Mouse (Mus musculus): Measurements from ENCODE around the gene Lamb1. TPM values are rescaled to one million over a fixed set of nuclear protein-coding genes. Genes with fewer than 3 reads are reported as not detected.

Gene Lamb1
- polyA plus RNA-seq, 1 experiment, result 23.8 TPM

GRCm38 (mm10) chr12:31350944-31351928, 86.2 kb downstream of the Lamb1 start, which contains the start of gene Dld:
TSS of gene Dld (minus strand) at chr12:31351453.
- WGBS, result 4% methylated on average over 66 of the region's 66 CpGs
- no peak for TF ChIP-seq CTCF (IDR thresholded peaks at IDR 0.05; ENCODE audit: extremely low read depth, insufficient read length, insufficient replicate concordance, low read depth, low read length)
- peak; percentile 86 for TF ChIP-seq POLR2A (IDR thresholded peaks at IDR 0.05; ENCODE audit: low read depth, low read length)

GRCm38 (mm10) chr12:31366428-31366827, 101.4 kb downstream of the Lamb1 start:
- WGBS, result 77% methylated on average over 3 of the region's 3 CpGs
- H3K4me1 ChIP-seq (ENCODE audit: control insufficient read depth, insufficient read depth, insufficient read length, low read length), result no peaks in the 10 kb centered on the region
- no peak overlapping the region for H3K4me3 ChIP-seq (ENCODE audit: low read depth, low read length)
- H3K36me3 ChIP-seq (ENCODE audit: control insufficient read depth, insufficient read depth, low read length), result no peaks in the 10 kb centered on the region
- no peak overlapping the region for H3K27ac ChIP-seq (ENCODE audit: insufficient read depth, low read depth, low read length)
- no peaks in the 10 kb centered on the region for H3K27me3 ChIP-seq (ENCODE audit: control insufficient read depth, insufficient read depth, low read length)
- TF ChIP-seq POLR2A (IDR thresholded peaks at IDR 0.05; ENCODE audit: low read depth, low read length) (no peak), CTCF (IDR thresholded peaks at IDR 0.05; ENCODE audit: extremely low read depth, insufficient read length, insufficient replicate concordance, low read depth, low read length) (no peak)

More at GRCm38 (mm10) chr12:31350944-31351928, 86.2 kb downstream of the Lamb1 start, which contains the start of gene Dld:
- Histone ChIP-seq H3K27ac (ENCODE audit: insufficient read depth, low read depth, low read length) (peak within 1 kb of the TSS; percentile 53), H3K27me3 (ENCODE audit: control insufficient read depth, insufficient read depth, low read length) (no peaks in the 10 kb centered on the region), H3K36me3 (ENCODE audit: control insufficient read depth, insufficient read depth, low read length) (peaks cover 11% of the 10 kb centered on the region), H3K4me1 (ENCODE audit: control insufficient read depth, insufficient read depth, insufficient read length, low read length) (peaks cover 3% of the 10 kb centered on the region; the same call in 1 of the 2 replicates), H3K4me3 (ENCODE audit: low read depth, low read length) (peak within 1 kb of the TSS; percentile 70)

- Histone ChIP-seq H3K4me1 (ENCODE audit: control insufficient read depth, insufficient read depth, insufficient read length, low read length) (no peaks in the 10 kb centered on the region), H3K36me3 (ENCODE audit: control insufficient read depth, insufficient read depth, low read length) (no peaks in the 10 kb centered on the region), H3K27me3 (ENCODE audit: control insufficient read depth, insufficient read depth, low read length) (no peaks in the 10 kb centered on the region), H3K4me3 (ENCODE audit: low read depth, low read length) (no peak overlapping the region), H3K27ac (ENCODE audit: insufficient read depth, low read depth, low read length) (no peak overlapping the region)
- TF ChIP-seq CTCF (IDR thresholded peaks at IDR 0.05; ENCODE audit: extremely low read depth, insufficient read length, insufficient replicate concordance, low read depth, low read length) (no peak), POLR2A (IDR thresholded peaks at IDR 0.05; ENCODE audit: low read depth, low read length) (no peak)
- WGBS, result 80% methylated on average over 5 of the region's 5 CpGs
Measured at GRCm38 (mm10) chr12:31367721-31368120, 102.7 kb downstream of the Lamb1 start.

GRCm38 (mm10) chr12:31369118-31369517, 104.1 kb downstream of the Lamb1 start:
- WGBS, result 84% methylated on average over 1 of the region's 1 CpGs
- H3K27me3 ChIP-seq (ENCODE audit: control insufficient read depth, insufficient read depth, low read length), result no peaks in the 10 kb centered on the region

GRCm38 (mm10) chr12:31369656-31370055, 104.6 kb downstream of the Lamb1 start:
- TF ChIP-seq CTCF (IDR thresholded peaks at IDR 0.05; ENCODE audit: extremely low read depth, insufficient read length, insufficient replicate concordance, low read depth, low read length) (no peak), POLR2A (IDR thresholded peaks at IDR 0.05; ENCODE audit: low read depth, low read length) (no peak)
- Histone ChIP-seq H3K4me1 (ENCODE audit: control insufficient read depth, insufficient read depth, insufficient read length, low read length) (no peaks in the 10 kb centered on the region), H3K36me3 (ENCODE audit: control insufficient read depth, insufficient read depth, low read length) (no peaks in the 10 kb centered on the region), H3K27ac (ENCODE audit: insufficient read depth, low read depth, low read length) (no peak overlapping the region), H3K27me3 (ENCODE audit: control insufficient read depth, insufficient read depth, low read length) (no peaks in the 10 kb centered on the region), H3K4me3 (ENCODE audit: low read depth, low read length) (no peak overlapping the region)
- WGBS, result 59% methylated on average over 7 of the region's 7 CpGs

More at GRCm38 (mm10) chr12:31369118-31369517, 104.1 kb downstream of the Lamb1 start:
- no peak overlapping the region for H3K27ac ChIP-seq (ENCODE audit: insufficient read depth, low read depth, low read length)
- no peaks in the 10 kb centered on the region for H3K36me3 ChIP-seq (ENCODE audit: control insufficient read depth, insufficient read depth, low read length)
- no peaks in the 10 kb centered on the region for H3K4me1 ChIP-seq (ENCODE audit: control insufficient read depth, insufficient read depth, insufficient read length, low read length)
- H3K4me3 ChIP-seq (ENCODE audit: low read depth, low read length), result no peak overlapping the region
- no peak for TF ChIP-seq CTCF (IDR thresholded peaks at IDR 0.05; ENCODE audit: extremely low read depth, insufficient read length, insufficient replicate concordance, low read depth, low read length)

- no peak overlapping the region for H3K4me3 ChIP-seq (ENCODE audit: low read depth, low read length)
- no peaks in the 10 kb centered on the region for H3K36me3 ChIP-seq (ENCODE audit: control insufficient read depth, insufficient read depth, low read length)
- H3K27ac ChIP-seq (ENCODE audit: insufficient read depth, low read depth, low read length), result no peak overlapping the region
- no peaks in the 10 kb centered on the region for H3K27me3 ChIP-seq (ENCODE audit: control insufficient read depth, insufficient read depth, low read length)
- WGBS, result 31% methylated on average over 9 of the region's 9 CpGs
- H3K4me1 ChIP-seq (ENCODE audit: control insufficient read depth, insufficient read depth, insufficient read length, low read length), result peaks cover 15% of the 10 kb centered on the region; the same call in 1 of the 2 replicates
- TF ChIP-seq CTCF (IDR thresholded peaks at IDR 0.05; ENCODE audit: extremely low read depth, insufficient read length, insufficient replicate concordance, low read depth, low read length) (peak; percentile 87; the same call in 1 of the 2 replicates), POLR2A (IDR thresholded peaks at IDR 0.05; ENCODE audit: low read depth, low read length) (no peak)
Measured at GRCm38 (mm10) chr12:31374603-31375282, 109.7 kb downstream of the Lamb1 start.

GRCm38 (mm10) chr12:31375283-31375615, 110.2 kb downstream of the Lamb1 start:
- 72% methylated on average over 4 of the region's 4 CpGs for whole genome bisulfite sequencing
- Histone ChIP-seq H3K4me3 (ENCODE audit: low read depth, low read length) (no peak overlapping the region), H3K4me1 (ENCODE audit: control insufficient read depth, insufficient read depth, insufficient read length, low read length) (peaks cover 15% of the 10 kb centered on the region; the same call in 1 of the 2 replicates), H3K27ac (ENCODE audit: insufficient read depth, low read depth, low read length) (no peak overlapping the region), H3K27me3 (ENCODE audit: control insufficient read depth, insufficient read depth, low read length) (no peaks in the 10 kb centered on the region), H3K36me3 (ENCODE audit: control insufficient read depth, insufficient read depth, low read length) (no peaks in the 10 kb centered on the region)
- TF ChIP-seq CTCF (IDR thresholded peaks at IDR 0.05; ENCODE audit: extremely low read depth, insufficient read length, insufficient replicate concordance, low read depth, low read length) (no peak), POLR2A (IDR thresholded peaks at IDR 0.05; ENCODE audit: low read depth, low read length) (no peak)

Data from small intestine, adult 2 months (tissue).